Mouse (Mus musculus): Measurements from ENCODE around the gene Tango6. TPM values are rescaled to one million over a fixed set of nuclear protein-coding genes. Genes with fewer than 3 reads are reported as not detected.
A peak's percentile ranks its signal among the peaks of the same experiment; 100 is the strongest.

The Tango6 gene
- polyA plus RNA-seq, 1 experiment from 2014 or later = 5.8 TPM

- Histone ChIP-seq H3K9me3 (ENCODE audit: control insufficient read depth, low read length) (no peaks in the 10 kb centered on the region), H3K4me2 (ENCODE audit: low read depth, low read length) (no peak overlapping the region), H3K9ac (replicated peaks; ENCODE audit: low read depth, low read length) (no peak overlapping the region; the same call in 1 of the 2 replicates), H3K36me3 (ENCODE audit: control insufficient read depth, insufficient read depth, low read length) (no peaks in the 10 kb centered on the region), H3K4me1 (ENCODE audit: control insufficient read depth, insufficient read depth, low read length) (peaks cover 6% of the 10 kb centered on the region; the same call in 1 of the 2 replicates), H3K27me3 (ENCODE audit: control insufficient read depth, insufficient read depth, low read length) (no peaks in the 10 kb centered on the region), H3K27ac (ENCODE audit: low read depth, low read length) (peak overlapping the region; percentile 63; the same call in 1 of the 2 replicates), H3K4me3 (ENCODE audit: low read depth, low read length) (no peak overlapping the region)
- WGBS = 22% methylated on average over 1 of the region's 1 CpGs
- no peak for ATAC-seq (ENCODE audit: low read depth)
Observed at GRCm38 (mm10) chr8:106727889-106728288, 45.0 kb downstream of the Tango6 start.

- Histone ChIP-seq H3K9ac (replicated peaks; ENCODE audit: low read depth, low read length) (no peak overlapping the region), H3K9me3 (ENCODE audit: control insufficient read depth, low read length) (no peaks in the 10 kb centered on the region), H3K4me2 (ENCODE audit: low read depth, low read length) (no peak overlapping the region), H3K4me1 (ENCODE audit: control insufficient read depth, insufficient read depth, low read length) (no peaks in the 10 kb centered on the region), H3K4me3 (ENCODE audit: low read depth, low read length) (no peak overlapping the region), H3K27ac (ENCODE audit: low read depth, low read length) (no peak overlapping the region), H3K27me3 (ENCODE audit: control insufficient read depth, insufficient read depth, low read length) (no peaks in the 10 kb centered on the region), H3K36me3 (ENCODE audit: control insufficient read depth, insufficient read depth, low read length) (no peaks in the 10 kb centered on the region)
- 14% methylated on average over 5 of the region's 5 CpGs for WGBS
- ATAC-seq (ENCODE audit: low read depth) = no peak
Observed at GRCm38 (mm10) chr8:106732921-106733320, 50.1 kb downstream of the Tango6 start.

- H3K9ac ChIP-seq (replicated peaks; ENCODE audit: low read depth, low read length) = no peak overlapping the region
- H3K4me2 ChIP-seq (ENCODE audit: low read depth, low read length) = no peak overlapping the region
- no peaks in the 10 kb centered on the region for H3K36me3 ChIP-seq (ENCODE audit: control insufficient read depth, insufficient read depth, low read length)
- no peaks in the 10 kb centered on the region for H3K27me3 ChIP-seq (ENCODE audit: control insufficient read depth, insufficient read depth, low read length)
- no peak for ATAC-seq (ENCODE audit: low read depth)
- no peak overlapping the region for H3K27ac ChIP-seq (ENCODE audit: low read depth, low read length)
- WGBS = 76% methylated on average over 3 of the region's 3 CpGs
- H3K9me3 ChIP-seq (ENCODE audit: control insufficient read depth, low read length) = no peaks in the 10 kb centered on the region
- H3K4me1 ChIP-seq (ENCODE audit: control insufficient read depth, insufficient read depth, low read length) = no peaks in the 10 kb centered on the region
- H3K4me3 ChIP-seq (ENCODE audit: low read depth, low read length) = no peak overlapping the region
Observed at GRCm38 (mm10) chr8:106733703-106734102, 50.8 kb downstream of the Tango6 start.

GRCm38 (mm10) chr8:106734222-106734621 is 51.4 kb downstream of the Tango6 start:
- Histone ChIP-seq H3K27ac (ENCODE audit: low read depth, low read length) (no peak overlapping the region), H3K36me3 (ENCODE audit: control insufficient read depth, insufficient read depth, low read length) (no peaks in the 10 kb centered on the region), H3K27me3 (ENCODE audit: control insufficient read depth, insufficient read depth, low read length) (no peaks in the 10 kb centered on the region), H3K9me3 (ENCODE audit: control insufficient read depth, low read length) (no peaks in the 10 kb centered on the region), H3K4me2 (ENCODE audit: low read depth, low read length) (no peak overlapping the region), H3K9ac (replicated peaks; ENCODE audit: low read depth, low read length) (no peak overlapping the region), H3K4me3 (ENCODE audit: low read depth, low read length) (no peak overlapping the region), H3K4me1 (ENCODE audit: control insufficient read depth, insufficient read depth, low read length) (no peaks in the 10 kb centered on the region)
- ATAC-seq (ENCODE audit: low read depth) = no peak

GRCm38 (mm10) chr8:106736861-106737662 is 54.2 kb downstream of the Tango6 start:
- Histone ChIP-seq H3K4me1 (ENCODE audit: control insufficient read depth, insufficient read depth, low read length) (no peaks in the 10 kb centered on the region), H3K9ac (replicated peaks; ENCODE audit: low read depth, low read length) (no peak overlapping the region), H3K4me2 (ENCODE audit: low read depth, low read length) (no peak overlapping the region), H3K27ac (ENCODE audit: low read depth, low read length) (no peak overlapping the region), H3K4me3 (ENCODE audit: low read depth, low read length) (no peak overlapping the region), H3K36me3 (ENCODE audit: control insufficient read depth, insufficient read depth, low read length) (no peaks in the 10 kb centered on the region), H3K27me3 (ENCODE audit: control insufficient read depth, insufficient read depth, low read length) (no peaks in the 10 kb centered on the region), H3K9me3 (ENCODE audit: control insufficient read depth, low read length) (no peaks in the 10 kb centered on the region)
- no peak for ATAC-seq (ENCODE audit: low read depth)
- WGBS = 85% methylated on average over 13 of the region's 13 CpGs

GRCm38 (mm10) chr8:106737846-106738245 is 55.0 kb downstream of the Tango6 start:
- H3K4me1 ChIP-seq (ENCODE audit: control insufficient read depth, insufficient read depth, low read length) = no peaks in the 10 kb centered on the region
- H3K27ac ChIP-seq (ENCODE audit: low read depth, low read length) = no peak overlapping the region
- ATAC-seq (ENCODE audit: low read depth) = no peak
- no peak overlapping the region for H3K4me3 ChIP-seq (ENCODE audit: low read depth, low read length)
- H3K36me3 ChIP-seq (ENCODE audit: control insufficient read depth, insufficient read depth, low read length) = no peaks in the 10 kb centered on the region
- no peaks in the 10 kb centered on the region for H3K27me3 ChIP-seq (ENCODE audit: control insufficient read depth, insufficient read depth, low read length)
- H3K9me3 ChIP-seq (ENCODE audit: control insufficient read depth, low read length) = no peaks in the 10 kb centered on the region
- H3K9ac ChIP-seq (replicated peaks; ENCODE audit: low read depth, low read length) = no peak overlapping the region
- H3K4me2 ChIP-seq (ENCODE audit: low read depth, low read length) = no peak overlapping the region
- 91% methylated on average over 2 of the region's 2 CpGs for WGBS

GRCm38 (mm10) chr8:106742321-106742720 is 59.5 kb downstream of the Tango6 start:
- H3K9me3 ChIP-seq (ENCODE audit: control insufficient read depth, low read length) = no peaks in the 10 kb centered on the region
- H3K27ac ChIP-seq (ENCODE audit: low read depth, low read length) = no peak overlapping the region
- H3K4me1 ChIP-seq (ENCODE audit: control insufficient read depth, insufficient read depth, low read length) = no peaks in the 10 kb centered on the region
- H3K4me2 ChIP-seq (ENCODE audit: low read depth, low read length) = no peak overlapping the region
- WGBS = 94% methylated on average over 10 of the region's 10 CpGs
- no peaks in the 10 kb centered on the region for H3K36me3 ChIP-seq (ENCODE audit: control insufficient read depth, insufficient read depth, low read length)
- no peak overlapping the region for H3K9ac ChIP-seq (replicated peaks; ENCODE audit: low read depth, low read length)
- no peaks in the 10 kb centered on the region for H3K27me3 ChIP-seq (ENCODE audit: control insufficient read depth, insufficient read depth, low read length)
- H3K4me3 ChIP-seq (ENCODE audit: low read depth, low read length) = no peak overlapping the region
- ATAC-seq (ENCODE audit: low read depth) = no peak

- H3K27ac ChIP-seq (ENCODE audit: low read depth, low read length) = peak overlapping the region; percentile 28; the same call in 1 of the 2 replicates
- no peak for ATAC-seq (ENCODE audit: low read depth)
- 86% methylated on average over 1 of the region's 1 CpGs for WGBS
- no peak overlapping the region for H3K9ac ChIP-seq (replicated peaks; ENCODE audit: low read depth, low read length)
- no peaks in the 10 kb centered on the region for H3K36me3 ChIP-seq (ENCODE audit: control insufficient read depth, insufficient read depth, low read length)
- H3K4me1 ChIP-seq (ENCODE audit: control insufficient read depth, insufficient read depth, low read length) = no peaks in the 10 kb centered on the region
- H3K27me3 ChIP-seq (ENCODE audit: control insufficient read depth, insufficient read depth, low read length) = no peaks in the 10 kb centered on the region
- no peak overlapping the region for H3K4me2 ChIP-seq (ENCODE audit: low read depth, low read length)
- no peak overlapping the region for H3K4me3 ChIP-seq (ENCODE audit: low read depth, low read length)
- no peaks in the 10 kb centered on the region for H3K9me3 ChIP-seq (ENCODE audit: control insufficient read depth, low read length)
Observed at GRCm38 (mm10) chr8:106743361-106743760, 60.5 kb downstream of the Tango6 start.

GRCm38 (mm10) chr8:106753436-106753835 is 70.6 kb downstream of the Tango6 start:
- no peak overlapping the region for H3K27ac ChIP-seq (ENCODE audit: low read depth, low read length)
- no peak overlapping the region for H3K4me2 ChIP-seq (ENCODE audit: low read depth, low read length)
- H3K27me3 ChIP-seq (ENCODE audit: control insufficient read depth, insufficient read depth, low read length) = no peaks in the 10 kb centered on the region
- no peak for ATAC-seq (ENCODE audit: low read depth)
- H3K4me1 ChIP-seq (ENCODE audit: control insufficient read depth, insufficient read depth, low read length) = no peaks in the 10 kb centered on the region
- H3K9ac ChIP-seq (replicated peaks; ENCODE audit: low read depth, low read length) = no peak overlapping the region
- H3K36me3 ChIP-seq (ENCODE audit: control insufficient read depth, insufficient read depth, low read length) = no peaks in the 10 kb centered on the region
- no peak overlapping the region for H3K4me3 ChIP-seq (ENCODE audit: low read depth, low read length)
- WGBS = 55% methylated on average over 3 of the region's 3 CpGs
- no peaks in the 10 kb centered on the region for H3K9me3 ChIP-seq (ENCODE audit: control insufficient read depth, low read length)
